Mouse (Mus musculus): ENCODE data around the gene S100a7a.

S100a7a gene

GRCm38 (mm10) chr3:90653717-90654116 is at the start of gene S100a7a:
Gene S100a7a (plus strand): TSS chr3:90654017.
- DNase-seq (ENCODE audit: low spot score): no peak

GRCm38 (mm10) chr3:90604416-90604815 is 49.4 kb upstream of the S100a7a start:
- DNase-seq (ENCODE audit: low spot score): no peak

- no peak for DNase-seq (ENCODE audit: low spot score)
Measured at GRCm38 (mm10) chr3:90605049-90605448, 48.8 kb upstream of the S100a7a start.

GRCm38 (mm10) chr3:90605736-90606135 is 48.1 kb upstream of the S100a7a start:
- DNase-seq (ENCODE audit: low spot score): no peak

- no peak for DNase-seq (ENCODE audit: low spot score)
Measured at GRCm38 (mm10) chr3:90606185-90606584, 47.6 kb upstream of the S100a7a start.

GRCm38 (mm10) chr3:90607361-90607760 is 46.5 kb upstream of the S100a7a start:
- DNase-seq (ENCODE audit: low spot score): no peak

DNA sequence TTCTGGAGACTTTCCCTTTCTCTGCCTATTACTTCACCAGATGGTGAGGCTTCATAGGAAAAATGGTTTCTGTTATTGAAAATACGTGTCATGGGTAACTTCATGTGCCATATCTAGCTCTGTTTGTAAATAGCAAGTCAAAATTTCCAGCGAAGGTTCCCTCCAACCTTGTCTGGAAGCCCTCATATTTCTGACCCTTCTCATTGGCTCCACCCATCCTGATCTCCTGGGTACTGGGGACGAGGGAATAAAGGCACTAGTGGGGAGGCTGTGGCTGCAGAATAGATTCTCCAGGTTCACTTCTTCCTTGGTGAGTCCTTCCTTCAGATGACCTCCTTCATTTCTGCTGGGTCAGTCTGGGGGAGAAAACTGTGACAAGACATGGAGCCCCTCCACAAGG is 45.6 kb upstream of the S100a7a start, which contains the start of gene S100a5:
Gene S100a5 (plus strand): TSS at position 301 of the 400 bp plus-strand sequence.
- DNase-seq (ENCODE audit: low spot score): no peak

GRCm38 (mm10) chr3:90609102-90609501 is 44.7 kb upstream of the S100a7a start:
- no peak for DNase-seq (ENCODE audit: low spot score)

DNA sequence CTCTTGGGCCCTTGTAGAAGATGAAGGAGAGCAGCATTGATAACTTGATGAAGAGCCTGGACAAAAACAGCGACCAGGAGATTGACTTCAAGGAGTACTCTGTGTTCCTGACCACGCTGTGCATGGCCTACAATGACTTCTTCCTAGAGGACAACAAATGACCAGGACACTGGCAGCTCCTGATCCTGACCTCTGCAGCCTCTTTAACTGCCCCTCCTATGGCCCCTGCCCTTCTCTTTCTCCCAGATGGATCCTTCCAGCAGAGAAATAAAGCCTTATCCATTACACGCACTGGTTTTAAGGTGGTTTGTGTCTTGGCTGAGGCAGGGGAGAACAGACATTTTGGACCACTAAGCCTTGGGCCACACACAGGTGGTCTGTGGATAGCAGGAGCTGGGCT is 42.3 kb upstream of the S100a7a start:
- DNase-seq (ENCODE audit: low spot score): no peak

- no peak for DNase-seq (ENCODE audit: low spot score)
Measured at GRCm38 (mm10) chr3:90612061-90612460, 41.8 kb upstream of the S100a7a start.

DNA sequence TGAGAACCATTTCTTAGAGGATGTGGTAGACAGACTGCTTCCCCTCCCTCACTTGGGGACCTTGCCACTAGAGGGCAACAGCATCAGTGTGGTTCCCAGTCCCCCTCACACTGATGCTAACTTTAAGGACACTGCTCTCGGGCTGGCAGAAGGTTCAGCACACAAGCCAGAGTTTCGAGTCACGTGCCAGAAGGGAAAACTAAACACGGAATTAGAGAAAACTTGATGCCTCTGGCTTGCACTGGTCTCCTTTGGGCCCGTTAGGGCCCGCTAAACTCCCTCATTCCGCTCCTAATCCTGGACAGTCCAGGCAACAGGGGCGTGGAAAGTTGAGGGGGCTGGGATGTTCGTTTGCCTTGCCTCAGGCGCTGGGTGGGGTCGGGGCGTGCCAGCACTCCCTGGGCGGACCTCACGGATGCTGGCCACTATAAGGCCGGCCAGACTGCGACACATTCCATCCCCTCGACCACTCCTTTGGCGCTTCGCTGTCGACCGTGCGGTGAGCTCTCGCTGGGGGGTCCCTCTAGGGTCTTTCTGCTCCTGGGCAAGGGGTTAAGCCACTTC is 41.0 kb upstream of the S100a7a start, which contains the start of gene S100a6:
Gene S100a6 (plus strand): TSS at position 155 of the 564 bp plus-strand sequence.
- DNase-seq (ENCODE audit: low spot score): peak; percentile 82

DNA sequence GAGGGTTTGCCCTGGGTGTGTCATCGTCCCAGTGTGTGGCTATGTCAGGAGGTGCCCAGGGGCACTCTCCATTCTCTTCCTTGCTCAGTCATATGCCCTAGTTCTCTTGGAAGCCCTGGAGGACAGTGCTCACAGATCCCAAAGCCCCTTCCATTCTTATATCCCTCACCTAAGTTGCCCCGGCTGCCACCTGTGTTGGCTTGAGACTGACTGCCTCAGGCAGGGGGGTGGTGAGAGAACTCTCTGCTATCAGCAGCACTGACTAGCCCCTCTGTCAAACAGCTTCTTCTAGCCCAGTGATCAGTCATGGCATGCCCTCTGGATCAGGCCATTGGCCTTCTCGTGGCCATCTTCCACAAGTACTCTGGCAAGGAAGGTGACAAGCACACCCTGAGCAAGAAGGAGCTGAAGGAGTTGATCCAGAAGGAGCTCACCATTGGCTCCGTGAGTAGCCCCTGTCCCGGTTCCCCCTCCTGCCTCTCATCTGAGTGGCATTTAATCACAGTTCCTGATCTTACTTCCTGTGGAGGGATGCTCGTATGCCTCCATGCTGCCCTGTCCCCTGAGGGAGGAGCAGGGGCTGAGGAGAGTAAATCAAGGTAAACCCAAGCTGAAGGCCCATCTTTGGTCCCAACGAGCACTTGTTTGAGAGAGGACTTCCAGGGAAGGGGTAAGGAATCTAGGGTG is 40.2 kb upstream of the S100a7a start:
- DNase-seq (ENCODE audit: low spot score): no peak

- DNase-seq (ENCODE audit: low spot score): no peak
Measured at GRCm38 (mm10) chr3:90614148-90614530, 39.7 kb upstream of the S100a7a start.

DNA sequence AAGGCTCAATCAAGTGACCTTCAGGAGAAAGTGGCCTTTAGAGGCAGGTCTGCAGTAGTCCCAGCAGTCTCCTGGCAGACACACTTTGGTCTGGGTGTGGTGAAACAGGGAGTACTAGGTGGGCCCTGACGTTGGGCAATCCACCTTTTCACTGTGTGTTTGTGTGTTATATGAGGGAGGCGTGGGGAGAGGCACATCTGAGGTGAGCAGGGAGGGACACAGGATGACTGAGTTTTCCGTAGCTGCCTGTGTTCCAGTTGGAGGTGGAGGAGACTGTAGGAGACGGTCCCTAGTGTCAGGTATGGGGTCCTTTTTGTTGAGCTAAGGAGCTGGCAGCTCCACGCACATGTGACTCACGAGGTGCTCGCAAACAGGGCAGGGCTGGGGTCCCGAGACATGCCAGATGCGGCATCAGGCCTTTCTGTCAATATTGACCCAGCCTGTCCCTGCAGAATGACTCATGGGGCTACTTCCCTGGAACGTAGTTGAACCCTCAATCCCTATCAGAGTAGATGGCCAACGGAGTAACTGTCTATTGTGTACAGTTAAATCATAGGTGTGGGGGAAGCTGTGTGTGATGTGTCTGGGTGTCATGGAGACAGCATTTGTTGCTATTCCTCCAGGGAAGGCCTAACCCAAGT is 39.1 kb upstream of the S100a7a start:
- DNase-seq (ENCODE audit: low spot score): no peak

DNA sequence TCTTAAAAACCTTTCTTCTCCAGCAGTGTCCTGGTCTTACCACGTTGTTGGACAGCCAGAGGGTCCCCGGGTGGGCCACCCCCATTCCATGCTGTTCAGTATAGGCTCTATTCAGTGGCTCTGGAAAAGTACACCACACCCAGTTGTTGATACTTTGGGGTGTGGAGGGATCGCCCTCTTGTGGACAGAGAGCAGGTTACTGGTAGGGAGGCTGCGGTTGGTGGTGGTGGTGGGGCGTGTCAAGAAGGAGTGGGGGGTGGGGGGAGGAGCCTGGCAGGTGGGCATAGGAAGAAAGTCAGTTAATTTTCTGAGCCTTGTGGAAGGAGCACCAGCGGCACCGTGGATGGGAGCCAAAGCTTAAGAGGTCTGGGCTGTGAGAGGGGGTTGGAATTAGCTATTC is 38.4 kb upstream of the S100a7a start:
- peak; percentile 71 for DNase-seq (ENCODE audit: low spot score)

- no peak for DNase-seq (ENCODE audit: low spot score)
Measured at GRCm38 (mm10) chr3:90615911-90616310, 37.9 kb upstream of the S100a7a start.

- DNase-seq (ENCODE audit: low spot score): no peak
Measured at GRCm38 (mm10) chr3:90617586-90617985, 36.2 kb upstream of the S100a7a start.

DNA sequence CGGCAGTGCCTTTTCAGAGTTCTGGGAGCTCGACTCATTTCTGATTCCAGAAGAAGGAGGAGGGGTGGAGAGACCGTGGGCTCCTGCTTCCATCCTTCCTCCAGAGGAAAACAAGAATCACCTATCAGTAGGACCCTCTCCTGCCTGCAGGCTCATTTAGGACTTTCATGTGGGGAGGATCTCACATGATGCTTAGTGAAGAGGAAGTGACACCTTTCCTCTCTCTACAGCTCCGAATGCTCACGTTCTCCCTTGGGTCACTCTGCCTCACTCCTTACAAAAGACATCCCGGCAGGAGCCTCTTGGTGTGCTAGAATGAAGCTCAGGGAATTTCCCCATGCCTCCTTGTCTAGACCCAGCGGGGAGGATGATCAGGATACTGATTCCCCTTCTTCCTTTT is 32.3 kb upstream of the S100a7a start:
- DNase-seq (ENCODE audit: low spot score): no peak

GRCm38 (mm10) chr3:90623435-90624071 is 30.3 kb upstream of the S100a7a start:
- peak; percentile 69 for DNase-seq (ENCODE audit: low spot score)

DNA sequence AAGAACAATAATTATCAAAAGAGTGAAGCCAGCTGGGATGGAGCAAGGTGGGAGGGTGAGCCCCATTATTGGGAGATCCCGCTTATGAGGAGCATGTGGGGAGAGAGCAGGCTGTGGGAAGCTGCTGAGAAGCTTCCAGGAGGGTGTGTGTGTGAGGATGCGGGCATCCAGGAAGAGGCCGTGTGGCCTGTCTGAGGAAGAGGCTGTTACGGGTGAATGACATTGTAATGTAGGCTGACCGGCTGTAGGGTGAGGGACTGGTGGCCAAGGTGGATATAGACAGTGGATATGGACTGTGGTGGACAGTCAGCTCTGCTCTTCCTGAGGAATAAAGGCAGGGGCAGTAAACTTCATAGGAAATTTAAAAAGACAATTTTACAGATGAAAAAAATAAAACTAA is 28.3 kb upstream of the S100a7a start:
- no peak for DNase-seq (ENCODE audit: low spot score)

DNA sequence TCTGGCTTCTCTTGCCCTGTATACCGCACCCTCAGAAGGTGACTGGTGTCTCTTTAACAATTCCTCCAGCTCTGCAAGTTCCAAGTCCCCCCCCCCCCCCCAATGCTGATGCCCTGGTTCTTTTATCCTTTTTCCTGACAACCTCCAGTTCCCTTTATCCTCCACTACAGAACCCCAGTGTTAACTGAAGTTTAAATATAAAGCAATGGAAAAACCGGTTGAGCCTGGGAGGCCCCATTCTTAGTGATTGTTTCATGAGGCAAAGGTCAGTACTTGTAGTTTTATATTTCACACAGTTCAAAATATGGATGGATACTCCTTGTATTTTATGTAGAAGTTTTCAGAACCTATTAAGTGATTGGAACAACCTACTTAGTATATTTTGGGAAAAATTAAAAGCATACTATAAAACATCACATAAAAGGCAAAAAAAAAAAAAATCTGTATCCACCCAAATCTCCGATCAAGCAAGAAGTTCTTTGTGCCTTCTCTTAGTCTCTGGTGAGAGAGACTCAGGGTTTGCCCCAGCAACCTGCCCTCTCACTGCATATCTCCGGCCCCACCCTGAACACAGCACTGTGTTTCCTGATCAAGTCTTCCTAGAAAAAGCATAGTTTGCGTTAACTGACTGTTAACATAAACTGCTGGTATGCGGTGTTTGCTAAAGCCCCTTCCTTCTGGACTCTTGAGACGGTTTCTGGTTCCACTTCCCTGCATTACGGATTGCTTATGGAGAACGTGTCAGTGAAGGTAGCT is 27.4 kb upstream of the S100a7a start:
- DNase-seq (ENCODE audit: low spot score): no peak

DNA sequence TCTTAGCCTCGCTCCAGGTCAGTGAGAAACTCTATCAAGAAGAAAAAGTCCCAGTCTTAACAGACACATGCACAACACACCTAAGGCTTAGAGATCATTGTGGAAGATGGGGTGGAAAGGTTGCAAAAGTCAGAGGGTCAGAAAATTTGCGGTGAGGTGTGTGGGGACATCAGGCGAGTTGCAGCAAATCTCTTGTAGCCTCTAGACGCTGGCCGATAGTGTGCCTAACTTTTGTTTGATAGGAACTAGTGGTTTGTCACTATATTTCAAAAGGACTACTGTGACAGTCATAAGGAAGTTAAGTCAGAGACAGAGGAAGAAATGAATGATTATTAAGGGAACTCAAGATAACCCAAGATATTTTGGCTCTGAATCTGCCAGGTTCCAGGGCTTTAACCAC is 26.5 kb upstream of the S100a7a start:
- no peak for DNase-seq (ENCODE audit: low spot score)
